Mouse (Mus musculus): ENCODE measurements around the gene Eif3k. TPM values are rescaled to one million over a fixed set of nuclear protein-coding genes. Genes with fewer than 3 reads are reported as not detected.

Eif3k gene
- polyA plus RNA-seq, 1 experiment from 2014 or later, result 328 TPM

DNA sequence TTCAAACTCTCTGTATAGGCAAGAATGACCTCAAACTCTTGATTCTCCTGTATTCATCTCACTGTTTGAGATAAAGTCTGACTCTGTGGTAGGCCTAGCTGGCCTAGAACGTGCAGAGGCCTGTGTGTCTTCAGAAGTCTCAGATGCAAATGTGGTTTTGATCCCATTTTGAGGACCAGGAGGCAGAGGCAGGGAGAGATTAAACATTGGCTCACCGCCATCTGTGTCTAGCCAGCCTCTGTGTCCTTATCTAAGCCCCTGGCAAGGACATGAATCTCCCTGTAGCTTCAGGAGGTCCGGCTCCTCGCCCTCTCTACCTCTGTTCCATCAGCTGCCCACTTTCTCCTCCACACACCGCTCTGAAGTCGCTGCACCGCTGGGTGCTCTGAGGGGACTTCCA, 34.8 kb upstream of the Eif3k start:
- peaks cover 7% of the 10 kb centered on the region for H3K27me3 ChIP-seq
- CTCF ChIA-PET, result interaction anchor here (1.4 kb wide), 1 partner anchor 23 kb away, joined by 3 read pairs; no protein-coding TSS in a partner anchor
- ATAC-seq (no peak), DNase-seq (ENCODE audit: low read depth, low spot score) (no peak)
- POLR2A ChIA-PET, result interaction anchor here (0.6 kb wide), 1 partner anchor 104 kb away, joined by 4 read pairs; no protein-coding TSS in a partner anchor
- in situ Hi-C loops (cut with MboI; ENCODE audit: low pct_unique_long_range_greater_than_20kb), result no loop called here
- no peak for TF ChIP-seq CTCF (IDR thresholded peaks at IDR 0.05)

DNA sequence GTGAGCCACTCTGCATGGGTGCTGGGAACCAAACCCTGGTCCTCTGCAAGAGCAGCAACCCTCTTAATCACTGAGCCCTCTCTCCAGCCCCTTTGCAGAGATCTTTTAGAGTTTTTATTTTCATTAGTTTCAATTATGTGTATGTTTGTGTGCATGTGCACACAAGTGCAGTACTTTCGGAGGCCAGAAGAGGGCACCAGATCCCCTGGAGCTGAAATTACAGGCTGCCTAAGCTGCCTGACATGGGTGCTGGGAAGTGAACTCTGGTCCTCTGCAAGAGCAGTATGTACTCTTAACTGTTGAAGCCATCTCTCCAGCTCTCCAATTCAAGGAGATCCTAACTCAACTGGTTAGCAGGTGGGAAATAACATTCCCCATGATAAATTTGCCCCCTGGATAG, 33.3 kb upstream of the Eif3k start:
- no peak for DNase-seq (ENCODE audit: low read depth, low spot score)
- POLR2A ChIA-PET, result no interaction called here
- TF ChIP-seq CTCF (IDR thresholded peaks at IDR 0.05), result no peak
- CTCF ChIA-PET, result no interaction called here
- in situ Hi-C loops (cut with MboI; ENCODE audit: low pct_unique_long_range_greater_than_20kb), result no loop called here
- no peak for ATAC-seq
- peaks cover 7% of the 10 kb centered on the region for H3K27me3 ChIP-seq

DNA sequence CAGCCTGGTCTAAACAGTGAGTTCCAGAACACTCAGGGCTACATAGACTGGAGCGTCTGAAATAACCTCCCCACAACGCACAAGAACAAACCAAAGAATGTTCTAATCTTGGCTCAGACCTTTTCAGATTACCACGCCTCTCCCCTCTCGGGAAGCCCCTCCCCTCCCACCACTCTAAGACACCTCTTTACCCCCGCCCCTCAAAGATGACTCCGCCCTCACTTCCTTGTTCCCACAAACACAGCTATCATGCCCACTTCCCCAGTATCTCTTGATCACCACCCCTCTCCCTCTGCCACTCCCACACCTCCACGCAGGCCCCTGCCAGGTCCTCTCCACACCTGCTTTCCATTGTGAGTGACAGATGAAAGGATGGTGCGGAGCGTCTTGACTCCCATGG, 27.1 kb upstream of the Eif3k start:
- no peak for TF ChIP-seq CTCF (IDR thresholded peaks at IDR 0.05)
- in situ Hi-C loops (cut with MboI; ENCODE audit: low pct_unique_long_range_greater_than_20kb), result no loop called here
- DNase-seq (ENCODE audit: low read depth, low spot score), result no peak
- ChIA-PET POLR2A (no interaction called here), CTCF (no interaction called here)
- no peak for ATAC-seq
- H3K27me3 ChIP-seq, result peaks cover 5% of the 10 kb centered on the region

DNA sequence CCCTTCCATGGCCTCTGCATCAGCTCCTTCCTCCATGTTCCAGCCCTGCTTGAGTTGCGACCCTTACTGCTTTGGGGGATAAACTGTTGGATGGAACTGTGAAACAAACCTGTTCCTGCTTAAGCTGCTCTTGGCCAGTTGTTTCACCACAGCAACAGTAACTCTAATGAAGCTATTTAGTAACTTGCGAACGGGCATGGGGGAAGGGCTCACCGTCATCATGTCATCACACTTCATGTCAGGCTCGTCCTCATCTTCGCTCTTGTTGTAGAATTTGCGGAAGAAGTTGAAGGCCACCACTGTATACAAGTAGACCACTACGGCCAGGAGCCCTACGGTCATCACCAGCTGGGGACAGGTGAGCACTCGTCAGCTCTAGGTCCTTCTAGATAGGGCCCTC, 26.5 kb upstream of the Eif3k start:
- ATAC-seq (no peak), DNase-seq (ENCODE audit: low read depth, low spot score) (no peak)
- CTCF ChIA-PET, result interaction anchor here (1.4 kb wide), 1 partner anchor 10 kb away, joined by 3 read pairs; no protein-coding TSS in a partner anchor
- in situ Hi-C loops (cut with MboI; ENCODE audit: low pct_unique_long_range_greater_than_20kb), result no loop called here
- TF ChIP-seq CTCF (IDR thresholded peaks at IDR 0.05), result no peak
- POLR2A ChIA-PET, result no interaction called here
- H3K27me3 ChIP-seq, result peaks cover 5% of the 10 kb centered on the region

DNA sequence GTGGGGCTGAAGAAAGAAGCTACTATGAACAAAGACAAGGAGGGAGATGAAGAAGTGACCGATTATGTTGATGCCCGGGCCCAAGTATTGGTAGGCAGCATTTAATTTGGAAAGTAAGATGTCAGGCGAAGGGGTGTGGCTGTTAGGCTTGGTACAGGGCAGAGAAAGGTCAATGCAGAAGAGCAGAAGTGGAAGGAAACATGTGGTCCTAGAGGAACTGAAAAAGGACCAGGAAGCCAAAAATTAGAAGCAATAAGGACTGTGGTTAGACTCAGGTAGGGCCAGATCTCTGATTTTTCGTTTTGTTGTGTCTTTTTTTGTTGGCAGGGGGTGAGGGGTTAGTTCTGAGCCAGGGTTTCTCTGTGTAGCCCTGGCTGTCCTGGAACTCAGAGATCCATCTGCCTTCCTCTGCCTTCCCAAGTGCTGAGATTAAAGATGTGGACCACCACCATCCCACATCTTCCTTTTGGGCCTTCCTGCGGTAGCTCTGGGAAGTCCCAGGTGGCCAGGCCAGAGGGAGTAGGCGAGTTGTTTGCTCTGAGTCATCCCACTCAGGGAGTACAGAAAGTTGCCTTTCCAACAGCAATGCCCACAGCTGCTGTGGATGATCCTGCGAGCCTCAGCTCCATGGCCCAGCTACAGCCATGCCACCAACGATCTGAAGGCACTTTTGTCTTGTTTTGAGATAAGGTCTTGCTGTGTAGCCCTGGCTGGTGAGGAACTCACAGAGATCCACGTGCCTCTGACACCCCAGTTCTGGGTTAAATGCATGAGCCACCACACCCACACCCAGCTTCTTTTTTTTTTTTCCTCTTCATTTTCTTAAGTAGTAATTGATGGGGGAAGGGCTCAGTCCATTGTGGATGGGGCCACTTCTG, 25.8 kb upstream of the Eif3k start:
- DNase-seq (ENCODE audit: low read depth, low spot score) (no peak), ATAC-seq (no peak)
- in situ Hi-C loops (cut with MboI; ENCODE audit: low pct_unique_long_range_greater_than_20kb), result no loop called here
- POLR2A ChIA-PET, result no interaction called here
- TF ChIP-seq CTCF (IDR thresholded peaks at IDR 0.05), result no peak
- CTCF ChIA-PET, result interaction anchor here (1.4 kb wide), 1 partner anchor 11 kb away, joined by 3 read pairs; no protein-coding TSS in a partner anchor
- H3K27me3 ChIP-seq, result peaks cover 5% of the 10 kb centered on the region

DNA sequence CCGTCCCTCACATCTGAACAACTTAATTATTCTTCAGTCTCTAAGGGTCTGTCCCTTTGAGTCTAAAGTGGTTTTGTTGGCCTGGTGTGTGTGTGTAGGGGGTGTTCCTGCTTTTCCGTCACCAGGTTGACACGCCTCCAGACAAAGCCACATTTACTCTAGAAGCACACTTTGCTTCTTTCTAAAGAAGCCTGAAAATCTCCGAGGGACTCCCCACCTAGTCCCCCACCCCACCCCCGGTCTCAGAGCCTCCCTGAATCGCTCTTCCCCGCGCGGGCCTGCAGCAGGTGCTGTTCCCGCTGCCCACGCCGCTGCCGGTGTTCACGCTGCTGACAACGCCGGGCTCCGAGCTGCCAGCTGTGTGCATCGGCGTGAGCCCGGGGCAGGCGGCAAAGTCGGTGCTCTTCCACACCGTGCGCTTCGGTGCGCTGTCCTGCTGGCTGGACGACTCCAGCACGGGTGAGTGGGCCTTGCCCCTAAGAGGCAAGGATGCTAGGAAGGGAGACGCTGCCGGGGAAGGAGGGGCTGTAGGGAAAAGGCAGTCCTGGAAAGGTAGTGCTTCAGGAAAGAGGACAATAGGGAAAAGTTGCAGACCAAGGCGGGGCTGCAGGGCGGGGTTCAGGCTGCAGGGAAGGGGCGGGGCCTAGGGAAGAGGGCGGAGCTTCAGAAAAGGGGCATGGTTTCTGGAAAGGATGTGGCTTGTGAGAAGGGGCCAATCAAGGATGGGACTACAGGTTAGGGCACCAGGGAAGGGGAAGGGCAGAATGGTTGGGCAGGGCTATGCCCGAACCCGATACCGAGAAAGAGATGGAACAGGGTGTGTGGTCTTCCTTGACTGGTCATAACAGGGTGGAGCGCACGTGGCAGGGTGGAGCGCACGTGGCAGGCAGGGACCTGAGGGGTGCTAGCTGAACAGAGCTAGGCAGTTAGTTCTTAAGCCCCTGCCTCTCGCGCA, 19.3 kb upstream of the Eif3k start:
- TF ChIP-seq CTCF (IDR thresholded peaks at IDR 0.05), result no peak
- POLR2A ChIA-PET, result interaction anchor here (0.9 kb wide), 1 partner anchor 19 kb away, joined by 4 read pairs; no protein-coding TSS in a partner anchor
- CTCF ChIA-PET, result no interaction called here
- no peak for DNase-seq (ENCODE audit: low read depth, low spot score)
- in situ Hi-C loops (cut with MboI; ENCODE audit: low pct_unique_long_range_greater_than_20kb), result no loop called here
- no peaks in the 10 kb centered on the region for H3K27me3 ChIP-seq
- peak; percentile 38 for ATAC-seq

DNA sequence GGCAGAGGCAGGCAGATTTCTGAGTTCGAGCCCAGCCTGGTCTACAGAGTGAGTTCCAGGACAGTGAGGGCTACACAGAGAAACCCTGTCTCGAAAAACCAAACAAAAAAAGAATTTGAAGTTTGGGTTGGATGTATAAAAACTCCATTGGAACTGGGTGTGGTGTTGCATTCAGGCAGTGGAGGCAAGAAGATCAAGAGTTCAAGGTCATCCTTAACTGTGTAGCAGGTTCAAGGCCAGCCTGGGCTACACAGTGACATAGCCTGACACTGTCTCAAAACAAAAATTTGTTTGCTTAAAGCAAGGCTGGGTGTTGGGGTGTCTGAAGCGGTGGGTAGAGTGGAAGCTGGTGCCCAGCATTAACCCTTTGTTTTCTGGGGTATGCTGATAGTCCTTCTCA, 11.7 kb upstream of the Eif3k start:
- no peak for ATAC-seq
- ChIA-PET CTCF (interaction anchor here (1.0 kb wide), 1 partner anchor 9 kb away, joined by 3 read pairs; no protein-coding TSS in a partner anchor), POLR2A (no interaction called here)
- in situ Hi-C loops (cut with MboI; ENCODE audit: low pct_unique_long_range_greater_than_20kb), result no loop called here
- no peak for TF ChIP-seq CTCF (IDR thresholded peaks at IDR 0.05)
- DNase-seq (ENCODE audit: low read depth, low spot score), result no peak
- H3K27me3 ChIP-seq, result no peaks in the 10 kb centered on the region

DNA sequence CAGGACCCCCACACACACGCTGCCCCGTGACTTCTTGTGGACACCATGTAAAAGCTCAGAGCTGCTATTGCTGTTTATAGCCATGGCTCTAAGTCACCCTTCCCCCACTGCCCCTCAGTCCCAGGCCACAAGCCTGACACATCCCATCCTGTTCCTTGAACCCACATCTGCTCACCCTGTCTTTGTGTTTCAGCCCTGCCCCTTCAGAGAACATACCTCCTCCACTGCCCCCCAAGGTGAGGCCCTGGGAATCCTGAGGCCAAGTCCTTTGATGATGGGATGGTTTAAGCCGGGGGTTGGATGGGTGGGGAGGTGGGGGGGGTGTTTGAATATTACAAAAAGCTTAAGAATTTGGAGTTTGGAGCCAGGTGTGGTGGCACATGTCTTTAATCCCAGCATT, 11.3 kb upstream of the Eif3k start:
- H3K27me3 ChIP-seq, result no peaks in the 10 kb centered on the region
- no peak for TF ChIP-seq CTCF (IDR thresholded peaks at IDR 0.05)
- CTCF ChIA-PET, result interaction anchor here (0.5 to 1.0 kb wide), 2 partner anchors 10 to 63 kb away, joined by 3 read pairs; no protein-coding TSS in a partner anchor

DNA sequence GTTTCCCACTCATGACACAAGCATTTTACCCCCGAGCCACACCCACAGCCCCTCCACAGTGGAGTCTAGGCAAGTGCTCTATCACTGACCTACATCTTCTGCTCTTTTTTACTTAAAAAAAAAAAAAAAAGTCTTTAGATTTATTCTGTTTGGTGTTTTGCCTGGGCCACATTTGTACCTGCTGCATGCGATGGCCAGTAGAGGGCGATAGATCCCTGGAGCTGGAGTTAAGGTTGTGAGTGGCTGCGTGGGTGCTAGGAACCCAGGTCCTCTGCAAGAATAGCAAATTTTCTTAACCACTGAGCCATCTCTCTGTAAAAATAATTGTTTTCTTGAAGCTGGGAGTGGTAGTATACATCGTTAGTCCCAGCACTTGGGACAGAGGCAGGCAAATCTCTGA, 10.0 kb upstream of the Eif3k start:
- TF ChIP-seq CTCF (IDR thresholded peaks at IDR 0.05), result no peak
- DNase-seq (ENCODE audit: low read depth, low spot score) (no peak), ATAC-seq (no peak)
- no peaks in the 10 kb centered on the region for H3K27me3 ChIP-seq
- ChIA-PET POLR2A (interaction anchor here (0.7 to 0.9 kb wide), 2 partner anchors 11 to 33 kb away, joined by 3 read pairs; no protein-coding TSS in a partner anchor), CTCF (interaction anchor here (0.9 kb wide), 1 partner anchor 48 kb away, joined by 4 read pairs; no protein-coding TSS in a partner anchor)
- in situ Hi-C loops (cut with MboI; ENCODE audit: low pct_unique_long_range_greater_than_20kb), result no loop called here

More for the DNA sequence above, 11.3 kb upstream of the Eif3k start:
- POLR2A ChIA-PET, result no interaction called here
- ATAC-seq (no peak), DNase-seq (ENCODE audit: low read depth, low spot score) (no peak)
- in situ Hi-C loops (cut with MboI; ENCODE audit: low pct_unique_long_range_greater_than_20kb), result no loop called here

DNA sequence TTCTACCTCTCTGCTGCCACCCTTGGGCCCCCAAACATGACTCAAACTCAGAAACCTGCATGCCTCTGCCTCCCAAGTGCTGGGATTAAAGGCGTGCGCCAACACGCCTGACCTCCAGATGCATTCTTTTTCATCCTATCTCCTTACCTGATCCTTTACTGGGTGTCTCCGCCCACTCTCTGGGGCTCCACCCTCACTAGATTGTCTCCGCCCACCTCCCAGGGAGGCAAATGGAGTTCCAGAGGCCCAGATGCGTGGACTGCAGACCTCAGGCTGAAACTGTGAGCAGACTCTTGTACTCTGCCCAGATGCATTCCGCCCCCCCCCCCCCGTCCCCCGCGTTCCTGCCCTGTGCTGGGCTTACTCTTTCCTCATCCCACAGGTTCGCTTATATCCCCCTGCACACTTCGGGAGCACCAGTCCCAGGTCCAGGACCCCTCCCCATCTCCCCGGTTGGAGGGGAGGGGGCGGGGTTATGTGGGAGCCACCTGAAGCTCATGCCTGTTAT, 9.2 kb upstream of the Eif3k start:
- in situ Hi-C loops (cut with MboI; ENCODE audit: low pct_unique_long_range_greater_than_20kb), result no loop called here
- H3K27me3 ChIP-seq, result no peaks in the 10 kb centered on the region
- CTCF ChIA-PET, result no interaction called here
- TF ChIP-seq CTCF (IDR thresholded peaks at IDR 0.05), result no peak
- POLR2A ChIA-PET, result no interaction called here
- DNase-seq (ENCODE audit: low read depth, low spot score) (no peak), ATAC-seq (no peak)
